Mouse (Mus musculus) small intestine, adult 2 months (tissue): ENCODE data around the gene Spo11.

Experiments
- CTCF ChIP-seq: fragments of 200-500 bp; IDR thresholded peaks from 2 replicates; pipeline ENCODE4 v1.5.1; 2012; ENCODE audit warnings: low read depth, mild to moderate bottlenecking, control low read depth, inconsistent platforms, low read length, moderate library complexity, mixed read lengths; ENCODE audit not compliant: insufficient replicate concordance, insufficient read length; ENCODE audit errors: extremely low read depth
- POLR2A ChIP-seq: fragments of 200-500 bp; IDR thresholded peaks from 2 replicates; pipeline ENCODE4 v1.6.1; 2012; ENCODE audit warnings: low read depth, mild to moderate bottlenecking, control low read depth, inconsistent platforms, low read length, moderate library complexity

GRCm38 (mm10) chr2:172960350-172960749 is 17.1 kb upstream of the Spo11 start:
- TF ChIP-seq CTCF (no peak), POLR2A (no peak)
